Mouse (Mus musculus) kidney, embryonic 16.5 days (tissue): Measurements from ENCODE around the gene Pip5kl1. TPM values are rescaled to one million over a fixed set of nuclear protein-coding genes. Genes with fewer than 3 reads are reported as not detected.

Source experiments
- ATAC-seq: fragments of 200-750 bp; cut with Nextera tagmentation; 2 replicates; pipeline ENCODE4 v1.8.0; 2017; ENCODE audit warnings: moderate TSS enrichment; ENCODE audit not compliant: low FRiP score, low TSS enrichment
- H3K27ac ChIP-seq: fragments of 300-500 bp; sonication (generic); 2 replicates; pipeline ENCODE4 v1.5.1; 2014; ENCODE audit warnings: low read length
- H3K27me3 ChIP-seq: fragments of 300-500 bp; sonication (generic); 2 replicates; pipeline ENCODE4 v1.6.1; 2014; ENCODE audit warnings: low read length, control low read depth, mixed read lengths; ENCODE audit not compliant: insufficient read depth
- H3K36me3 ChIP-seq: fragments of 300-500 bp; sonication (generic); 2 replicates; pipeline ENCODE4 v1.6.1; 2014; ENCODE audit warnings: low read length, control low read depth, mixed read lengths; ENCODE audit not compliant: insufficient read depth
- H3K4me1 ChIP-seq: fragments of 300-500 bp; sonication (generic); 2 replicates; pipeline ENCODE4 v1.6.1; 2014; ENCODE audit warnings: low read length, control low read depth, mixed read lengths; ENCODE audit not compliant: insufficient read depth
- H3K4me2 ChIP-seq: fragments of 300-500 bp; sonication (generic); replicated peaks from 2 replicates; pipeline ENCODE4 v1.6.1; 2014; ENCODE audit warnings: low read depth, low read length
- H3K4me3 ChIP-seq: fragments of 300-500 bp; sonication (generic); 2 replicates; pipeline ENCODE4 v1.5.1; 2014; ENCODE audit warnings: mild to moderate bottlenecking, low read length
- H3K9ac ChIP-seq: fragments of 300-500 bp; sonication (generic); replicated peaks from 2 replicates; pipeline ENCODE4 v1.6.1; 2014; ENCODE audit warnings: low read length
- H3K9me3 ChIP-seq: fragments of 300-500 bp; sonication (generic); 2 replicates; pipeline ENCODE4 v1.6.1; 2016; ENCODE audit warnings: low read length, control low read depth
- WGBS: fragments of 180-500 bp; shearing (Covaris S2); extraction: QIAGEN DNeasy Blood & Tissue Kit; methylation state at CpG from one replicate; pipeline ENCODE4 v1.1.7; 2014; 5-methylcytosine and 5-hydroxymethylcytosine counted together
- polyA plus RNA-seq: library from polyadenylated mRNA; unstranded; fragments of >200 nt; fragmentation: Nextera tagmentation; extraction: Ambion mirVana; gene quantifications from 2 replicates; pipeline ENCODE4 v1.2.1, GENCODE M21; 2015

Pip5kl1 gene
- polyA plus RNA-seq, 1 experiment from 2014 or later: 2.5 TPM

DNA sequence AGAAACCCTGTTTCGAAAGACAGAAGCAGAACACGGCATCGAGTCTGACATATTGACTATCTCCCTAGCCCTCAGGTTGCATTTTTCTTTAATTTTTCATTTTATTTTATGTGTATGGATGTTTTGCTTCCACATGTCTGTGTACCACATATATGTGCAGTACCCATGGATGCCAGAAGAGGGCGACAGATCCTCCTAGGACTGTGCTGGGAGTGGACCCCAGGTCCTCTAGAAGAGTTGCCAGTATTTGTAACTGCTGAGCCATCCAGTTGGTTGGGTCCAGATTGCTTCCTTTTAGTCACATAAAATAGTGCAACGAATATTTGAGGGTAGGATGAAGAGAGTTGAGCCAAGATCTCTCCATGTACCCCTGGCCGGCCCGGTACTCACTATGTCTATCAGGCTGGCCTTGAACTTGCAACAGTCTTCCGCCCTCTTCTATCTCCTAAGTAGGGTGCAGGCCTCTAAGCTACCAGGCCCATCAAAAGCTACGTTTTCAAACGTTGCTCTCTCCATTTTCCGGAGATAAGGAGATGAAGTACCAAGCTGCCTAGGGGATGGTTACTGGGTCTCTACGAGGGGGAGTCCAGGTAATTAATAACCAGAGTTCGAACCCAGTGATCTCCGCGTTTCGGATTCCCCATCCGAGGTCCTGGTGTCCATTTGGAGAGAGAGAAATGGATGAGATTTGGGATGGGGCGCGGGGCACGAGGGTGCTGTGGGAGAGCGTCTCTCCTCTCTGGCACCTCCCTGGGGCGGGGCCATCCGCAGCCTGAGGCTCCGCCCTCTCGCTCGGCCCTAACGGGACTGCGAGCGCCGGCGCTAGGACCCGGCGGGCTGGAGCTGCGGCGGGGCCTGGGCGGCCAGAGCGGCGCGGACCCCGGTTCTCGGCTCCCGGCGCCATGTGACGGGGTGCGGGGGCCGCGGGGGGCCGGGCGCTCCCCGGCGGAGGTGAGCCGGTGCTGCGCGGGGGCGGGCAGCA is 31.9 kb downstream of the Pip5kl1 start:
- peak overlapping the region; percentile 68 for H3K4me3 ChIP-seq
- WGBS: 19% methylated on average over 34 of the region's 55 CpGs
- peak overlapping the region; percentile 88 for H3K4me2 ChIP-seq
- peaks cover 40% of the 10 kb centered on the region for H3K4me1 ChIP-seq
- H3K9ac ChIP-seq: peak overlapping the region; percentile 86
- peak overlapping the region; percentile 27; the same call in 1 of the 2 replicates for H3K27ac ChIP-seq
- no peaks in the 10 kb centered on the region for H3K36me3 ChIP-seq
- H3K9me3 ChIP-seq: no peaks in the 10 kb centered on the region
- peak; percentile 73 for ATAC-seq
- H3K27me3 ChIP-seq: no peaks in the 10 kb centered on the region

DNA sequence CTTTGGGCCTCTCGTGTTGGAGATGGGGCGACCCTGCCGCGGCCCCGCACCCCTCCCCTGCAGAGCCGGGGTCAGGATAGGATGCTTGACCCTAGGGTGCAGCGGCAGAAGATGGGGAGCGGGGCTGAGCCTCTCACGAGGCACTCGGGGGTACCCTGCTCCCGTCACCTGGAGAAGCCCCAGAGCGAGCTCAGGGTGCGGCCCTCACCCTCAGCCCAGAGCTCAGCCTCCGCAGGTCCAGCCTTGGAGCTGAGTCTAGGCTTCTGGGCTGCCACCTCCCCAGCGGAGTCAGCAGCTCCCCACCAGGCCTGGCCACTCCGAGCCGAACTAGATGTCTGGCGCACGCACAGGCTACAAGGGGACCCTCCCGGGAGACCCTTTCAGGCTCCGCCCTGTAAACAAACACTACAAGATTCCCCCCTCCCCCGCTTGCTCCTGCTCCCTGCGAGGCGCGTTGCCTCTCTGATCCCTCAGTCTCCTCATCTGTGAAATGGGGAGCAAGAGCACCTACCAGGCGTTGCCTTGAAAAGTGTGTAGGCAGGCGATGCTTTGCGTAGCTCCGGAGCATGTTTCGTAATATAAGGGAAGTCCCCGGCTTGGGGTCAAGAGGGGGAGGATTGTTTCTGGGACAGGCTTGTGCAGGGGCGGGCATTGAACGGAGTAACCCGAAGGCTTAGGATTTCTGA is 32.8 kb downstream of the Pip5kl1 start:
- Histone ChIP-seq H3K9me3 (no peaks in the 10 kb centered on the region), H3K4me3 (peak overlapping the region; percentile 68), H3K36me3 (peaks cover 3% of the 10 kb centered on the region; the same call in 1 of the 2 replicates), H3K4me2 (peak overlapping the region; percentile 88), H3K27ac (peak overlapping the region; percentile 27; the same call in 1 of the 2 replicates), H3K9ac (peak overlapping the region; percentile 86), H3K27me3 (no peaks in the 10 kb centered on the region), H3K4me1 (peaks cover 38% of the 10 kb centered on the region)
- peak; percentile 43 for ATAC-seq
- 2% methylated on average over 33 of the region's 34 CpGs for WGBS

DNA sequence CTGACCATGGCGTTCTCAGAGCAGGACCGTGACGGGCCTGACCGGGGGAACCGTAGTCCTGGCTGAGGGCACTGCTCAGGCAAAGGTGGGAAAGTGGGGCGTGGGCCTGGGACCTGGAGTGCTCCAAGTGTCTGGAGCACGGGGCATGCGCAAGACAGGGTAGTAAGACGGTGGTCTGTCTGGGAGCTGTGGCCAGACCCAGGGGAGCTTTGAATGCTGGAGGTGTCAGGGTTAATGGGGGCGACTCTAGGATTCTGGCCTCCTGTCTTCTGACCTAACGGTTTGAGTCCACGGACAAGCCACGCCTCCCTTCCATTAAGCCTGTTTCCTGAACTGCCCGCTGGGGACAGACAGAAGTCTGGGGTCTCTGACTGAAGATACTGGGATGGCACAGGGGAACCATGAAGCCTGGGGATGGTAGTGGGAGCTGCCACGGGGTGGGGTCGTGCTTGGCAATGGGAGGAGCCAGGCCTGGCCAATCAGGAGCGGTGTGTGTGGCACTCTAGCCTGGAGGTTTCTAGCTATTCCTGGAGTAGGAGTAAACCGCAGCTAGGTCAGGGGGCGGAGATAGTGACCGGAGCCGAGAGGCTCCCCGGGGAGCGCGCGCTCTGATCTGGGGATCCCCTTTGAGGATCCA is 33.7 kb downstream of the Pip5kl1 start:
- Histone ChIP-seq H3K27ac (peak overlapping the region; percentile 77), H3K36me3 (peaks cover 3% of the 10 kb centered on the region; the same call in 1 of the 2 replicates), H3K9me3 (no peaks in the 10 kb centered on the region), H3K4me2 (peak overlapping the region; percentile 88), H3K9ac (peak overlapping the region; percentile 9), H3K27me3 (no peaks in the 10 kb centered on the region), H3K4me1 (peaks cover 35% of the 10 kb centered on the region), H3K4me3 (peak overlapping the region; percentile 68)
- 4% methylated on average over 25 of the region's 25 CpGs for WGBS
- peak; percentile 64 for ATAC-seq

DNA sequence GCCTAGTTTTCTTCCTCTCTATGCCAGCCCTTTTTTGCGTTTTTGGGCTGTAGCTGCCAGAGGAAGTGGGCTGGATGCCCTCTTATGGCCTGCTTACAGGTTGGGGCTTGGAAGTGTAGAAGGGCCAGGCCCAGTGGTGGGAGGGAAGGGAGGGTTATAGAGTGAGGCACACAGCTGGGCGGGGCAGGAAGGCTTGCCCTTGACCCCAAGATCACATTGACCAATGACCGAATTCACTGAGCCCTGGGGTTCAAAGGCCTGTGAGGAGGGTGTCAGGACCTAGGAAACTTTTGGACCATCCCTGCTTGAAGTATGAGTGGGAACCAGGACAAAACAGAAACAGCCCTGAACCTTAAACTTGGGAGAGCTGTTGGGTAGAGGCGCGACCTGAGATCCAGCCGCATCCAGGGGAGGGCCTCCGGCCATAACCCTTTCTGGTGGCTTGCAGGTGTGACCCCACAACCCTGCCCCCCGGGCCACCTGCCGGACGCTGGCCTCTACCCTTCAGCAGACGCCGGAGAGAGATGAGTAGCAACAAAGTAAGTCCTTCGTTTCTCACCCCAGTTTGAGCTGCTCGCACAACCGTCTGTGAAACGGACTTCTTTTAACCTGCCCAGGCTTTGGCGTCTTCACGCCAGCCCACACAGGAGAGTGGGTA is 34.3 kb downstream of the Pip5kl1 start:
- peak overlapping the region; percentile 88 for H3K4me2 ChIP-seq
- H3K4me3 ChIP-seq: peak overlapping the region; percentile 68
- peak; percentile 16; the same call in 1 of the 2 replicates for ATAC-seq
- peak overlapping the region; percentile 9 for H3K9ac ChIP-seq
- H3K27me3 ChIP-seq: no peaks in the 10 kb centered on the region
- H3K36me3 ChIP-seq: peaks cover 3% of the 10 kb centered on the region; the same call in 1 of the 2 replicates
- H3K4me1 ChIP-seq: peaks cover 35% of the 10 kb centered on the region
- WGBS: 41% methylated on average over 18 of the region's 18 CpGs
- H3K27ac ChIP-seq: peak overlapping the region; percentile 77
- no peaks in the 10 kb centered on the region for H3K9me3 ChIP-seq

DNA sequence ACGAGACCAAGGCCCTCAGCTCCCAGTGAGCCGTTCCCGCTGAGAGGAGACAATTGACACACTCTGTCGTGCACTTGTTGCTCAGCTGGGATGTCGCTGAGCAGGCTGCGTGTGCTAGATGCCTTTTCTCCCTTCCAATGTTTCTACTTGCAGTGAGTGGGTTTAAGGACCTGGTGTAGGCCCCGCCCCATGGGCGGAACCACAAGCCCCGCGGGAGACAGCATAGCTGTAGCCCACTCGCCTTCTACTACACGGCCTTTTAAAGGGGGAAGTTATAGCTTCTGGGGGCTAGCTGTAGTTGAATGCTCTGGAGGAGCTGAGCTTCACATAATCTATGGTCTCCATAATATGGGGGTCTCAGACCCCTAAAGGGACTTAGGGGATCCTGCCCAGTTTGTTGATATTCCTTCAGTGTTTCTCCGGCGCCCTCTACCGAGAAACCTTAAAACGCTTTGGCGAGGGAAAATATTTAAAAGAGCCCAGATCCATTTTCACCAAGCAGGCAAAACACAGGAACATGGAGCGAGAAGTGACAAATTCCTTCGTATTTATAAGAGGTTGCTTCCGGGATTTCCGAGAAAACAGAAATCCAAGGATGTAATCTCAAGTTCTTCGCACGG is 36.1 kb downstream of the Pip5kl1 start:
- Histone ChIP-seq H3K36me3 (peaks cover 11% of the 10 kb centered on the region), H3K9me3 (no peaks in the 10 kb centered on the region), H3K27me3 (no peaks in the 10 kb centered on the region), H3K4me1 (peaks cover 35% of the 10 kb centered on the region), H3K27ac (0 out of 2 replicates have a peak overlapping the region, but pooled peaks have one; percentile 32), H3K4me3 (peak overlapping the region; percentile 51), H3K9ac (peak overlapping the region; percentile 50), H3K4me2 (peak overlapping the region; percentile 60)
- ATAC-seq: no peak
- 16% methylated on average over 23 of the region's 23 CpGs for WGBS

DNA sequence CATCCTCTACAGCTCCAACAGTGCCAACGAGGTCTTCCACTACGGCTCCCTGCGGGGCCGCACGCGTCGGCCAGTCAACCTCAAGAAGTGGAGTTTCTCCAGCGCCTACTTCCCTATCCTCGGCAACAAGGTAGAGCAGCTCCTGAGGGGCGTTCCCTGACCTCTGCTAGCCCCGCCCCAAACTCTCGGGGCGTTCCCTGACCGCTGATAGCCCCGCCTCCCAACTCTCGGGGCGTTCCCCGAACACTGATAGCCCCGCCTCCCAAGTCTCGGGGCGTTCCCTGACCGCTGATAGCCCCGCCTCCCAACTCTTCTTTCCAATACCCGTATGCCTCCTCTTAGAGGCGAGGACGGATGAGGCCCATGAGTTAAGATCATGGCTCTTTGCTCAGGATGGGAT is 37.7 kb downstream of the Pip5kl1 start:
- Histone ChIP-seq H3K4me1 (peaks cover 33% of the 10 kb centered on the region), H3K36me3 (peaks cover 15% of the 10 kb centered on the region), H3K9me3 (no peaks in the 10 kb centered on the region), H3K4me2 (no peak overlapping the region), H3K9ac (no peak overlapping the region), H3K27ac (no peak overlapping the region), H3K4me3 (no peak overlapping the region), H3K27me3 (no peaks in the 10 kb centered on the region)
- ATAC-seq: no peak
- 75% methylated on average over 26 of the region's 26 CpGs for WGBS

DNA sequence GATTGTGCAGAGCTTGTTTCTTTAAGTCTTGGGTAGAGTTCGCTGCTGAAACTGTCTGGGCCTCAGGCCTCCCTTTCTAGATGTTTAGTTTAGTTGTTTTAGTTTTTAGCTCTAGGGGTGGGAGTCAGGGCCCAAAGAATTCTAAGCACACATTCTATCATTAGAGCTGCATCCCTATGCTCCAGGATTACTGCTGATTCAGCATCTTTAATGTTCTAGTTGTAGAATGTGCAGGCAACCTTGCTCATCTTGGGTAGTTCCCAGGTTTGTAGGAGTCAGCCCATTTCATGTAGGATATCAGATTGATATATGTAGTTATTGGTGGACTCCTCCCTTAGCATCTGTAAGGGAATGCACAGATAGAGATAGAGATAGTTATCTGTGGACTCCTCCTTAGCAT is 42.5 kb downstream of the Pip5kl1 start:
- no peak overlapping the region for H3K27ac ChIP-seq
- 93% methylated on average over 1 of the region's 1 CpGs for WGBS
- no peak overlapping the region for H3K4me3 ChIP-seq
- no peaks in the 10 kb centered on the region for H3K27me3 ChIP-seq
- ATAC-seq: no peak
- H3K9me3 ChIP-seq: peaks cover 3% of the 10 kb centered on the region; the same call in 1 of the 2 replicates
- H3K9ac ChIP-seq: no peak overlapping the region
- H3K4me1 ChIP-seq: peaks cover 36% of the 10 kb centered on the region
- H3K36me3 ChIP-seq: peaks cover 17% of the 10 kb centered on the region
- H3K4me2 ChIP-seq: no peak overlapping the region

DNA sequence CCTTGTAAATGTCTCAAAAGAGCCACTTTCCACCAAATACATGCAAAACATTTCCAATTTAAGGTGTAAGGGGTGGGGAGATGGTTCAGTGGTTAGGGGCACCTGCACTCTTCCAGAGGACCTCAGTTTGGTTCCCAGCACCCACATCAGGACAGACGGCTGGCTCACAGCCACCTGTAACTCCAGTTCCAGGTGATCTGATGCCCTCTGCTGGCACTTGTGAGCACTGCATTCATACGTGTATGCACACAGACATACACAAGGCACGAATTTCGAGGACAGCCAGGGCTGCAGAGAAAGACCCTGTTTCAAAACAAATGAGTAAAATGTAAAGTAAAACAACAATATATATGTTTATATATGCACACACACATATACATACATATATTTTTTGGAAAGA is 43.0 kb downstream of the Pip5kl1 start:
- H3K4me2 ChIP-seq: no peak overlapping the region
- H3K4me1 ChIP-seq: peaks cover 38% of the 10 kb centered on the region
- H3K36me3 ChIP-seq: peaks cover 16% of the 10 kb centered on the region
- no peak for ATAC-seq
- no peak overlapping the region for H3K4me3 ChIP-seq
- peaks cover 3% of the 10 kb centered on the region; the same call in 1 of the 2 replicates for H3K9me3 ChIP-seq
- no peak overlapping the region for H3K9ac ChIP-seq
- 91% methylated on average over 4 of the region's 4 CpGs for WGBS
- H3K27ac ChIP-seq: no peak overlapping the region
- no peaks in the 10 kb centered on the region for H3K27me3 ChIP-seq

DNA sequence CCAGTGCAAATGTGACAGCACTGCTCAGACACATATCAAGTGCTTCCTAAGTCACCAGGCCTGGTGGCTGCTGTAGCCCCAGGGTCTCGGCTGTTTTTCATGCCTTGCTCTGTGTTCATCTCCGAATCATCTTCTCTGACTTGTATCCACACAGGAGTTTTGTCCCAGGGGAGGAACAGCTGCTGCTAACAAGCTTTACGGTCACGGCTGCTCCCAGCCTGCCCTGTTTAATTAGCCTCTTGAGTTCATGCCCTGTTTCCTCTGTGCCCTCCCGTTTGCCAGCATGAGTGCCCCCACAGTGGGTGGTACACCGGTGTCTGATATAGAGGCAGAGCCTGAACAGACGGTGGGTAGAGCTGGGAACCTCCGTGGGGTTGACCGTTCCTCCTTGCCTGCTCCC is 43.5 kb downstream of the Pip5kl1 start:
- peaks cover 38% of the 10 kb centered on the region for H3K4me1 ChIP-seq
- peaks cover 16% of the 10 kb centered on the region for H3K36me3 ChIP-seq
- no peak overlapping the region for H3K4me3 ChIP-seq
- H3K9ac ChIP-seq: no peak overlapping the region
- no peak overlapping the region for H3K4me2 ChIP-seq
- peaks cover 3% of the 10 kb centered on the region; the same call in 1 of the 2 replicates for H3K9me3 ChIP-seq
- H3K27ac ChIP-seq: peak overlapping the region; percentile 13; the same call in 1 of the 2 replicates
- 54% methylated on average over 9 of the region's 9 CpGs for WGBS
- no peak for ATAC-seq
- H3K27me3 ChIP-seq: no peaks in the 10 kb centered on the region
